Mouse (Mus musculus) regulatory T cell (primary cell): ENCODE data around the gene Pdzph1.

Source experiments
- in situ Hi-C: fragments of 300-600 bp; cut with MboI, MseI; formaldehyde crosslinking; loops from one replicate; pipeline ENCODE4 v1.15.1; 2025; ENCODE audit warnings: high pct_unique_total_duplicates

Pdzph1 gene

DNA sequence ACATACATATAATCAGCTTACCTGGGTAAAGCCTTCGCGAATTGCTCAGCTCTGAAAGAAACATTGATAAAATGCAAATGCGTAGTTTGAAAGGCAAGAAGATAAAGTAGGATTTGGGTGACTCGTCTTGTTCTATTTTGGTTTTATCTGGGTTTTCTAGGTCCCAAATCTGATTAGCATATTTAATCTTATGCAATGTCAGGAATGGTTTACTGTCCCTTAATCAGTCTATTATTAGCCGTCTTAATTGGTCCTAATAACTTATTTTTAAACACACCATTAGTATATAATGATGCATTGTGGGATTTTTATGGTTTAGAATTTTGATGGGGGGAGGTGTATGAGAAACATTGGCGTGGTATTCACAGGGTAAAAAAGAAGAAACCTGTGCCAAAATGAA, at the start of gene Pdzph1:
TSS of gene Pdzph1 (minus strand) at position 101 of the 400 bp plus-strand sequence.
- in situ Hi-C loops = no loop called here

- in situ Hi-C loops = no loop called here
These were observed 48.6 kb upstream of the Pdzph1 start for GRCm38 (mm10) chr17:59039754-59040153.

- in situ Hi-C loops = no loop called here
These were observed 42.3 kb upstream of the Pdzph1 start for GRCm38 (mm10) chr17:59033445-59033844.

- in situ Hi-C loops = no loop called here
These were observed 35.2 kb upstream of the Pdzph1 start for GRCm38 (mm10) chr17:59026336-59026735.

- in situ Hi-C loops = no loop called here
These were observed 33.3 kb upstream of the Pdzph1 start for GRCm38 (mm10) chr17:59024502-59024901.

DNA sequence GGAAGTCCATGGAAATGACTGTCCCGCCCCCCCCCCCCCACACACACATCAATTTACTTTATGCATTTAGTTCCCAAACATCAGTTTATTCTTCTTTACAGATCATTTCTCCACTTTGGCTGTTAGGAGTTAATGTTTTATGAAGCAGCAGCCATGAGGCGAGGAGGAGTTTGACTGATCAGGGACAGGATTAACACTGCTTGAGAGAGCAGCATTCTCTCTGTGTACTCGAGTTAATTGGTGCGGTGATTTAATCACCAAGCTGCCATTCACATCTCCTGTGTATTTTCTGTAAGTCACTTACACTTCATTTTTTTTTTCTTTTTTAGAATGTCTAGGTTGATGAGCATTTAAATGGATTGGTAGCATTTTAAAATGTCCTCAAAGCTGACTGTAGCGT, 32.8 kb upstream of the Pdzph1 start:
- in situ Hi-C loops = no loop called here

- in situ Hi-C loops = no loop called here
These were observed 27.5 kb upstream of the Pdzph1 start for GRCm38 (mm10) chr17:59018666-59019065.

DNA sequence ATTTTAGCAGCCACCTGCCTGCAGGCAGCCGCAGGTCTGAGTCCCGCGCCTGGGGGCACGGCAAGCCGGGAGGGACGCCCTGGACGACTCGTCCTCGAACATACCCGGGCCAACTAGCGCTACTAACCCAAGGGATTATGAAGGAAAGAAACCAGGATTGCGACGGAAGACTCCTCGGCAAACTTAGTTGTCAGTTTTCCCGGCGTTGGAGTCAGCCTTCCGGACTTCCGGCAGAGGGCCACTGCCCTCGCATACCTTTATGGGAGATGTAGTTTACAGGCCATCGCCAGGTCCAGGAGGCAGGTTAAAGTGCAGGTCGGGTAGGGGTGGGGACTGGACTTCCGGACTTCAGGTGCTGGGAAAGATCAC, 21.9 kb upstream of the Pdzph1 start, which contains the start of gene Nudt12:
TSS of gene Nudt12 (minus strand) at position 282 of the 369 bp plus-strand sequence.
- in situ Hi-C loops = no loop called here

- in situ Hi-C loops = no loop called here
These were observed 21.4 kb upstream of the Pdzph1 start for GRCm38 (mm10) chr17:59012421-59013090.

- in situ Hi-C loops = no loop called here
These were observed 20.6 kb upstream of the Pdzph1 start for GRCm38 (mm10) chr17:59011546-59012307.

DNA sequence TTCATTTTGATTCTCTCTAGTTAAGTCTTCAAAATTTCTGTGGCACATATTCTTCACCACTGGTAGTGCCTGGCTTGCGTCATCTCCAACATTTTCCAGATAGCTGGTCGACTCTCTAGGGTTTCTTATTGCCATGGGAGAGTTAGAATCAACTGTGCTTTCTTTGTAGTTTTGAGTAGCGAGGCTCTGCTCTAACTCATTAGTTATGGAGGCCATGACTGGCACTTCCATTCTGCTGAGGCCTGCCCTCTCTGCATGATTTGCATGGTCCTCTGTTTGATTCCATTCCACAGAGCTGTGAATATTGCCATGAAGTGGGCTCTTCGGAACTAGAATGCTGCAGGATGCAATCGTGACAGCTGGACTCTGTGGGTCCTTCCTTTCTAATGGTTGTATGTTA, 17.9 kb downstream of the Pdzph1 start:
- in situ Hi-C loops = no loop called here

DNA sequence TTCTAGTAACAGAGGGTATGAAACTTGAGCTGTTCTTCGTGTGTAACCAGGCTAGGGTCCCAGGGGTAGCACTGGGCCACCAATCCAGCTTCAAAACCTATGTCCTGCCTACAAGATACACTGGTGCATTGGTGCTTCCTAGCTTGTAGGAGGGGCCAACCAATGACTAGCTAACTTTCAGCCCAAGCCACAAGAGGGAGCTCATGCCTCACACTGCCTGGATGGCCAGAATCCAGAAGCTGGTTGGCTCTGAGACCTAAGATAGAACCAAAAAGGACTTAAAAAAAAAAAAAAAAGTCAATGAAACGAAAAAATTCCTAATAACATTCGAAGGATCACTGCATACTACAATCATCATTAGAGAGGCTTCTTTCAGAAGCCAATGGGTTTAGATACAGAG, 31.3 kb downstream of the Pdzph1 start:
- in situ Hi-C loops = no loop called here

GRCm38 (mm10) chr17:58957055-58957454, 34.1 kb downstream of the Pdzph1 start:
- in situ Hi-C loops = no loop called here

DNA sequence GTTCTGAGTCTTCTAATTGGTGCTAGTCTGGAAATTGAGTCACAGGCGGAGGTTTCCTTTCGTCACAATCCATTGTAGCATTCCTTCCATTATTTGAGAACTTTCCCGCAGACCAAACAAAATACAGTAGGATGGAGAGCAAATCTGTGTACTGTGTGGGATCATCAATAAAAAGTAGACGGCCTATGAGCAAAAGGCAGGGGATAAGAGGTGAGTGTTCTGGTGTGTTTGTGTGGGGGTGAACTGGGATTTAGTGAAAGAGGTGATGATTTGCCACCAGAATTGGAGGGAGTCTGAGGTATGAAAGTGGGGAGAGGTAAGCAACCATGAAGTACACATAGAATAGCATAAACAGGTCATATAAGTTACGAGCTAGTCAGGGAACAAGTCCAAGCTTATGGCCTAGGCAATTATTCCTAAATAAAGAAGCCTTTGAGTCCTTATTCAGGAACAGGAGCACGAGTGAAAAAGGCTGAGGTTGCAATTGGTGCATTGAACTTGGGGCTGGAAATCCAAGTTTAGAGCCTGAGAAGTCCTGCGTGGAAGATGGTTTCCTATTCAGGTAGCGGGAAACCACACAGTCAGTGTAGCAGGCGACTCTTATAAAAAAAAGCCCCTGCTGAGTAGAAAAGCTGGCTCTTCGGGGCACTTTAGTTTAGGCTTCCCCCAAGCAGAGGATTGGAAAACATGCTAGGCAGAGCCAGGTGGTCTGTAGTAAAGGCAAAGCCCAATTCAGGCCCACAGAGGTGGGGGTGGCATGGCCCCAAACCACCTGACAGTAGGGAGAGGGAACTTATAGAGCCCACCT, 48.0 kb downstream of the Pdzph1 start:
- in situ Hi-C loops = no loop called here

DNA sequence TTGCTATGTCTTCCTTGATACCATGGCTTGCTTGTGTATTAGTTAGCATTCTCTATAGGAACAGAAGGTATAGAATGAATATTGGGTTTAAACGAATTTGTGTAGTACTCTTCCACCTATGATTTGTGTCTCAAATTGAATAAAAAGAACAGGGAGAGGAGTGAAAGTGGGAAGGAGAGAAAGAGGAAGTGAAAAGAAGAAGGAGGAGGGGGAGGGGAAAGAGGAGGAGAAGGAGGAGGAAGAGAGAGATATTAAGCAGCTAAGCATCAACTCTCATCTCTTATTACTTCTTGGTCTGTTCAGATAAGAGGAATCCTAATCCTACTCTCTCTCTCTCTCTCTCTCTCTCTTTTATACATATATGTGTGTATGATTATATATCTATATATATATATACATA, 52.6 kb downstream of the Pdzph1 start:
- in situ Hi-C loops = no loop called here

- in situ Hi-C loops = no loop called here
These were observed 53.6 kb downstream of the Pdzph1 start for GRCm38 (mm10) chr17:58937533-58937932.

- in situ Hi-C loops = no loop called here
These were observed 58.2 kb downstream of the Pdzph1 start for GRCm38 (mm10) chr17:58932983-58933280.

DNA sequence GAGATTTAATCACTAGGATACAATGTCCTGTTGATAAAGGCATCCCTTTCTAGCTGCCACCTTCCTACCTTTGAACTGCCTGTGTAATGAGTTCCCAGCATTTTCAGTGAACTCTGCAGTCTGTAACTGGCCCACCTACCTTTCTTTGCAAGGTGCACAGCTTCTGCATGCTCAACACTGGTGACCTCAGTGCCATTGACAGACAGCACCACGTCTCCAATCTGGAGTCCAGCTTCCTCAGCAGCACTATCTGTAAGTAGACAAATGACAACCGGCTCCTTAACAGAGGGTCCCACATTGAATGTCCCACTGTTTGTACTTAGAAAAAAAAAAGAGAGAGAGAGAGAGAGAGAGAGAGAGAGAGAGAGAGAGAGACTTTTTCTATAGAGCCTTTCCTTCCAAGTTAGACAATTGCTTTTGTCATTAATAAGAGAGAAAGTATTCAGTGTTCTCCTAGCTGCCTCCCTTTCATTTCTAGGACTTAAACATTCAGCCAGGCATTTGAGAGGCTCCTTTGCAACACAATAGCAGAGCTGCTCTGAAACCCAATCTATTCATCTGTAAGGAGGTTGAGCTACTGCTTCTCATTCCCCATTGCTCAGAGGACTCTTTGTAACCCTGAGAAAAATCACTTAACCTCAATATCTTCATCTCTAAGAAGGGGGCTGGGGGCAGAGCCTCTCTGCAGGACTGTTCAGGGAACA, 58.7 kb downstream of the Pdzph1 start:
- in situ Hi-C loops = no loop called here

DNA sequence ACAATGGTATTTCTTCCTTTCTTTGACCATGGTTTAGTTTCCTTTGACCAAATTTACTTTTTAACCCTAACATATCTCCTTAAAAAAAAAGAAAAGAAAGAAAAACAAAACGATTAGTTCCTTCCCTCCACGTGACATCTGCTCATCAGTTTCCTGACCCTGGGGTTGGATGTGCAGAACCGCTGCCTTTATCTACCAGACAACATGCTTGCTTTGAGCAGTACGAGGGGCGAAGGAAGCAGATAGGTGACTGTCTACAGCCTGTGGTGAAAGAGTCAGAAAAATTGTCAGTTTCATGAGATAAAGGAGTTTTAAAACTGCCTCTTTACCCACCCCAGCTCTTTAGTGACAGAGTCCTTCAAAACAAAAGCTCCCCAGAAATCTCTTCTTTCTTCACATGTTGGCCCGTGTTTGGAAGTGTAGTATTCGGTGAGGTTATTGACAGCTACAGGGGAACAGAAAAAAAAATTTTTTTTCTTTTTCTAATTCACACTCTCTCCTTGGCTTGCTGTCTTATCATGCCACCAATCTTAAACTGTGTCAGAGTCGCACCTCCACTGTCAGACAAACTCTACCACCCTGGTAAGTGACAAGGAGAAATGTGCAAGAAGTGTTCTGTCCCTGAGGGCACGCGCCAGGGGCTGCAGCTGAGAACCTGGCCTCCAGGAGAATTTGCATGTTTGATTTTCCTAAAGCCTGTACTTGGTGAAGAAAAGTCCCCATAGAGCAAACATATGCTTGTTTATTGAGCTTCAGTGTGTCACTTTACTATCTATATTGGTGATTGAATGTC, 66.2 kb downstream of the Pdzph1 start:
- in situ Hi-C loops = loop anchor here (25.0 kb wide), 1 partner anchor 1838 kb away; the partner anchor contains the start of genes Dennd1c and Tubb4a

GRCm38 (mm10) chr17:58923901-58924476, 67.2 kb downstream of the Pdzph1 start:
- in situ Hi-C loops = loop anchor here (25.0 kb wide), 1 partner anchor 1837 kb away; the partner anchor contains the start of genes Dennd1c and Tubb4a
